Mouse (Mus musculus) liver, adult 2 months (tissue): ENCODE data around the gene Slc15a5.

Source experiments
- CTCF ChIP-seq: fragments of 200-500 bp; IDR thresholded peaks from 2 replicates; pipeline ENCODE4 v1.5.1; 2011; ENCODE audit warnings: low read depth, low read length, control low read depth
- POLR2A ChIP-seq: fragments of 200-500 bp; IDR thresholded peaks from 2 replicates; pipeline ENCODE4 v1.6.1; 2011; ENCODE audit warnings: low read length, control low read depth; ENCODE audit not compliant: insufficient read depth; ENCODE audit errors: extremely low read depth

DNA sequence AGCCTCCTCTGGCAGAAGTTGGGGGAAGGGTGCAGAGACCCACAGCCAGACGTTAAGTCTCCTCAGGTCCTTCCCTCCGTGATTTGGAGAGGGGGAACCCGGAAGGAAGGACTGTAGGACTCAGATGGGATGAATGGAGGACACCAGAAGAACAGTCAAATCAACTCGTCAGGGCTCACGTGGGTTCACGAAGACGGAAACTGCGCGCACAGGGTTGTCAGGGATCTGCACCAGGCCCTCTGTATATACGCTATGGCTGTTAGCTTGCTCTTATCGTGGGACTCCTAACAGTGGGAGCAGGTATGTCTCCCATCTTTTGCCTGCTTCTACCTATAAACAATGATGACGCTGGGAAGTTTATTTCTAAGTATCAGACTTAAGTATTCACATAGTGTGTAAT is 24.8 kb downstream of the Slc15a5 start:
- TF ChIP-seq POLR2A (no peak), CTCF (no peak)
